Mouse (Mus musculus) neutrophil, adult 5-6 weeks (primary cell): ENCODE results near the gene Il3. TPM values are rescaled to one million over a fixed set of nuclear protein-coding genes. Genes with fewer than 3 reads are reported as not detected.

Experiments
- ATAC-seq: fragments of 151-379, 151-347 bp; 2 replicates; pipeline ENCODE4 v1.8.0; 2017; ENCODE audit warnings: mild to moderate bottlenecking, moderate TSS enrichment; ENCODE audit not compliant: insufficient number of reproducible peaks, poor library complexity, low FRiP score, severe bottlenecking; ENCODE audit errors: extremely low read depth
- total RNA-seq: library from RNA; stranded (forward); fragments of 200-1000 nt; gene quantifications from 2 replicates; pipeline ENCODE4 v1.2.3, GENCODE M21; 2017

Gene Il3
- total RNA-seq, 1 experiment from 2014 or later, result not detected

DNA sequence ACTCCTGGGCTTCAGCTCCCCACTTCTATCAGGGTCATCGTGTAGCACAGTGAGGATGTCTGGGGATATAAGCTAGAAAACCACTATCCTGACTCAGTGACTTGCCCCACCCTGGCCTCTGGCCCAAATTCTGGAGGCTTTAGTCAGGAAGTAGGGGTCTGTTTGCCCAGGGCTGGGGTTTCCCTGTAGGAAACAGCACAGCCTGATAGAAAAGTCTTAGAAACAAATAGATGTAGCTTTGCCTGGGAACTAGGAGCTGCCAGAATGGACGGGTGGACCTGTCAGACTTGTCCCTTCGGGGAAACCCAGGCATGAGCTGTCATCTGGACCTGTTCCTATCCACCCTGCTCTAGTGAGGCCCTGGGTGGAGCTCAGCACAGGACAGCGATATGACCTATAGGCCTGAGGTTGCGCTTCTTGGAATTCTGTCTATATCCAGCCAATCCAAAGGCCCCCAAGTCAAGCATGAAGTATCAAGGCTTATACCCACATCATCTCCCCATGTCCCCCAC is 42.5 kb downstream of the Il3 start:
- ATAC-seq, result no peak

GRCm38 (mm10) chr11:54223637-54224474 is 43.2 kb downstream of the Il3 start:
- no peak for ATAC-seq

- ATAC-seq, result no peak
Measured at GRCm38 (mm10) chr11:54219903-54220740, 47.0 kb downstream of the Il3 start.

GRCm38 (mm10) chr11:54219191-54219590 is 47.9 kb downstream of the Il3 start:
- ATAC-seq, result no peak

- ATAC-seq, result no peak
Measured at GRCm38 (mm10) chr11:54217384-54217783, 49.7 kb downstream of the Il3 start.

- ATAC-seq, result no peak
Measured at GRCm38 (mm10) chr11:54216091-54216490, 51.0 kb downstream of the Il3 start.

Other genes starting within 250 kb of the Il3 start
- 2.9 and 6.3 TPM in 2 replicates for gene Slc22a4, start 239.2 kb downstream of the Il3 start, total RNA-seq
- 2.1 and 2.3 TPM in 2 replicates for gene Pdlim4, start 198.3 kb downstream of the Il3 start, total RNA-seq
- gene P4ha2, start 167.2 kb downstream of the Il3 start, total RNA-seq, result not detected in 2 replicates
- gene Csf2, start 17.6 kb downstream of the Il3 start, total RNA-seq, result not detected in 2 replicates
- gene Acsl6, start 36.5 kb upstream of the Il3 start, total RNA-seq, result 0.12 TPM in 1 of 2 replicates, not detected in the other
- gene Meikin, start 103.4 kb upstream of the Il3 start, total RNA-seq, result not detected in 2 replicates
- 47.4 and 52.3 TPM in 2 replicates for gene Fnip1, start 170.9 kb upstream of the Il3 start, total RNA-seq